Mouse (Mus musculus) T-cell, adult 66 days (primary cell): ENCODE data around the gene Cd86. TPM values are rescaled to one million over a fixed set of nuclear protein-coding genes. Genes with fewer than 3 reads are reported as not detected.

Source experiments
- total RNA-seq, 2 experiments: library from RNA; stranded (reverse); gene quantifications; 3 replicates in 1 of 2; 4 replicates in 1 of 2; pipeline ENCODE4 v1.2.4; 2023

Gene Cd86
- total RNA-seq = 10 to 100 TPM; 10.4 to 14.0 TPM

DNA sequence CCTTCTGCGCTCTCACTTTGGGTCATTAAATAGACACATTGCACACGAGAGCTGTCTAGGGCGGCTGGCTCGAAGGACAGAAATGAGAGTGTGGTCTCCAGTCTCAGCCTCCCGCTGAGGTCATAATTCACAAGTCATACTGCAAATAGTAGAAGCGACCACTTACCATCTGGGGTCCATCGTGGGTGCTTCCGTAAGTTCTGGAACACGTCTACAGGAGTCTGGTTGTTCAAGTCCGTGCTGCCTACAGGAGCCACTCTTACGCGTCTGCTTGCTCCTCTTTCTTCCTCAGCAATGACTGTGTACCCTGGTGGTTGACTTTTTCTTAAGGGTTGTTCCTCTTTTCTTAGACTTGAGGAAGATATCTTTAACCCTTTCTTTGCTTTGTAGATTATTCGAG, at the start of gene Cd86:
Cd86 (minus strand) TSS at position 300 of the 400 bp plus-strand sequence.

GRCm38 (mm10) chr16:36693818-36694413, 28.0 kb upstream of the Cd86 start, which contains the start of gene Ildr1:
Gene Ildr1 (plus strand): TSS chr16:36693978.

DNA sequence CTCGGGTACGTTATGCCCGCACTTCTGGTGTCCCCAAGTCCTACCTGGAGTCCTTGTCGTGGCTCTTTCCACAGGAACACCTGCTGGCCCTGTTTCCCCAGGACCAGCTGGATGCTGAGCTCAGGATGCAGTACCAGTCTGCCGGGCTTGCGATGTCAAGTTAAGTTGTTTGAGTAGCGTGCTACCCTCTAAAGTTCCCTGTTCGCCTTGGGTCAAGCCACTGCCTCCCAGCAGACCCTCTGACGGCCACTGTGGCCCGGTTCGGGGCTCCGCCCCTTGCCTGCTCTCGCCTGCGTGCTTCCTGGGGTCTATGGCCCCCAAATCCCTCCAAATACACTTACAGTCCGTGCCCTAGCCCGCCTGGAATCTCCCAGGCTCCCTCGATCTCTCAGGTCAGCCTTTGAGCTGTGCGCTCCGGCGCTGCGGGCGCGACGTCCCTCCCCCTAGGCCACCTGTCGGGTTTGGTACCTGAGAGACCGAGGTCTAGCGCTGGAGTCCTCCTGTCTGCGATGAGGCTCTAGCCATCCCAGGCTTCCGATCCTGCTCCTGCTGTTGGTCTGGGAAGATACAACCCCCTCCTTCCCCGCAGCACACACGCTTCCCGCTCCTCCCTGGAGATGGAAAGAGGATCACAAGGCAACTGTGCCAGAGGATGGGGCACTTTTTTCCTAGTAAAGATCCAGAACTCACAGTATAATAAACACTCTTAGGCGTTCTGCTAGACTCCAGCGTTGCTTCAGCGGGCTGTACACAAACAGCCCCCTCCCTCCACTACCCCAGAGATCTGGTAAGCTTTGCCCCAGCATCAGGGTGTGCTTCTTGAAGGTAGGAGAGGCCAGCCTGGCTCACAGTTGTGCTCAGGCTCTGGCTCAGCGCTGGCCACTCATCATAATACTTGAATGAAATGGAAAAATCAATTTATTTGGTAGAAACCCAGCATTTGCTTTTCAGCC, 104.2 kb downstream of the Cd86 start, which contains the start of gene Casr:
Casr (minus strand) TSS at position 756 of the 953 bp plus-strand sequence.

Other genes with a start within 250 kb of the Cd86 start
- 1 to 10 TPM in 1 of 2 experiments, not detected in 1; 2.2 TPM for gene Stfa3, start 210.7 kb downstream of the Cd86 start, total RNA-seq
- not detected for gene Casr, start 103.9 kb downstream of the Cd86 start, total RNA-seq
- 1 to 10 TPM; 2.9 to 3.4 TPM for gene Ildr1, start 27.9 kb upstream of the Cd86 start, total RNA-seq
- gene Slc15a2, start 118.9 kb upstream of the Cd86 start, total RNA-seq = 1 to 10 TPM in 1 of 2 experiments, under 1 TPM in 1; 0.32 to 7.1 TPM
- 10 to 100 TPM; 21.4 to 39.9 TPM for gene Iqcb1, start 162.3 kb upstream of the Cd86 start, total RNA-seq
- gene Eaf2, start 208.9 kb upstream of the Cd86 start, total RNA-seq = 1 to 10 TPM; 3.0 to 4.2 TPM
- 10 to 100 TPM; 35.6 to 35.8 TPM for gene Golgb1, start 209.1 kb upstream of the Cd86 start, total RNA-seq